Mouse (Mus musculus): Measurements from ENCODE around the gene Tmem50a.

- TF ChIP-seq POLR2A (IDR thresholded peaks at IDR 0.05; ENCODE audit: insufficient read depth, low read length) (no peak), CTCF (IDR thresholded peaks at IDR 0.05; ENCODE audit: low read depth, low read length) (no peak)
Measured at GRCm38 (mm10) chr4:134954461-134954860, 39.6 kb upstream of the Tmem50a start.
